Mouse (Mus musculus) lung, adult 18-20 months (tissue): Measurements from ENCODE around the gene Nfat5.

Experiments used
- DNase-seq, 2 experiments: peaks; one replicate each; pipeline ENCODE4 v3.0.0; 2022; ENCODE audit warnings: mixed read lengths in 2 of 2

Gene Nfat5

DNA sequence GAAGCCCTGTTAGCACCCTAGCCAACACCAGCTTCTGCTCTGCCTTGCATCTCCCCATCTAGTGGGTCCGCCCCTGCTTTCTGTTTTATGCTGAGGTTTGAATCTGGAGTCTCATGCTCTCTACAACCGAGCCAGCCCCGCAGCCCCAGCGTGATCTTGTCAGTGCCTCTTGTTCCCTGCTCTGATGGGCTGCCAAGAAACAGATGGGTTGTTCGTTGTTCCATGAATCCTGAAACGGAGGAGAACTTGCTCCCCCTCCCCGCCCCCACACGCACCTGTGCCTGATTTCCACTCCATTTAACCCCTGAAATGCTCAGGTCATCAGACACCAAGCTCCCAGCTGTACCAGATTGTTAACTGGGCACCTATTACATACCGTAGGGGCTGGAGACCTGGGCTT, 106.2 kb downstream of the Nfat5 start:
- no peak for DNase-seq

DNA sequence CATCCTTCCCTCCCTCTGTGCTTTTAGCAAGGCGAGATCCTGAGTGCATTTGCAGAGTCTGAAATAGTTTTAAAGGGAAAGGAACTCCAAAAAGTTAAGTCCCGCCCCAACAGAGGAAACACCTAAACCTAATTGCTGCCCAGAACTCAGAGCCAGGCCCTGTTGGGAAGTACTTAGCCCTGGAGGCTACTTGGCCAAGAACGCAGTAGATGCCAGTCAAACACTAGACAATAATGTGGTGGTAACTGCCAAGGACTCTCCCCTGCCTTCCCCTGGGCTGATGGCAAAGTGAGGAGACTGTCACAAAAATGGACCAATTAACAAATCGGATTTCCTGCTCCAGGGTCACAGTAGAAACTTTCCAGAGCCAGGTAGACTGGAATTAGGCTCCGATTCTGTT, 108.6 kb downstream of the Nfat5 start:
- no peak for DNase-seq

DNA sequence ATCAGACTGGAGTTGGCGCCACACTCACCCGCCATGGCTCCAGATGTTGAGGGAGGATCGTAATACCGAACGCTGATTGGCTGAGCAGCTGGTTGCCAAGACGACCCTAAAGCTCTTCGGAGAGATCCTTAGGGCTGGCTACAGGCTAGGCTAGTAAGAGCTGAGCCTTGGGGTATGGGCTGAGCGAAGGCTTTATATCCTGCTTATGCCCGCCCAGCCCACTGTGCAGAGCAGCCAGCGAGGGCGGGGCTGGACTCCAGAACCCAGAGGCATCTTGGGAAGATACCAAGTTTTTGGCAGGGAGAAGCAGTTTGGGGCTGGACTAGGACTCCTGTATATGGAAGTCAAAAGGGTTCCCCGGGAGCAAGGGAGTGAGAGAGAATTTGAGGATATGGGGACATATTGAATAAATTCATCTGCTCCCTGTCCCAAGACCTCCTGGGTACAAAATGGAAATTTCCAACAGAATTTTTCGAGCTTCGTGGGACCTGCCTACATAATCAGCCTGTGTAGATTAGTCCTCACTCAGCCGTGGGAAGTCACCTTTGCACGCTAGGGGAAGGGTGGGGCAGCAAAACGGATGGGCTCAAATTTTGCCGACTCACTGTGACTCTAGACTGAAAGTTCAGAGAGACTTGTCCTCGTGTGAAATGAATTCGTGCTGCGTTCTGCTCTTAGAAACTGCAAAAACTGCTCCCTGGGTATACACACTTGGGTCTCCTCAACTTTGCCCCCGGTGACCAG, 109.9 kb downstream of the Nfat5 start, which contains the start of gene Nqo1:
Gene Nqo1 (minus strand): TSS at position 169 of the 744 bp plus-strand sequence.
- peak; percentile 79 to 85 for DNase-seq

DNA sequence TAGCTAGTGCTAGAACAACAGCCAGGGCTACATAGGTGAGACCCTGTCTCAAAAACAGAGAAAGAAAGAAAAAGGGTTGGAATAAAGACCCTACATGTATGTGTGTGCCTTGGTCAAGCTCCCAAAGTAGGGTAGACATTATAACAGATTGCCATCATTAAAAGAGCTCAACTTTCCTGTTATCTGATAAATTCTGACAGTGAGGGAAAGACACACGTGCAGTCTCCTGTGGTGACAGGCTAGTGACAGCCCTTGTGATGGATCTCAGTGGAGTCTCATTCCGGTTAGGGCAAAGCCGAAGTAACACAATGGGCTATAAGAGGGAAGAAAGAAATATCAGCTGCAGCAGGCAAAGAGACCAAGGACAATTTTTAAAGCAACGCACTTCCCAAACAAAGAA, 110.8 kb downstream of the Nfat5 start:
- no peak for DNase-seq

DNA sequence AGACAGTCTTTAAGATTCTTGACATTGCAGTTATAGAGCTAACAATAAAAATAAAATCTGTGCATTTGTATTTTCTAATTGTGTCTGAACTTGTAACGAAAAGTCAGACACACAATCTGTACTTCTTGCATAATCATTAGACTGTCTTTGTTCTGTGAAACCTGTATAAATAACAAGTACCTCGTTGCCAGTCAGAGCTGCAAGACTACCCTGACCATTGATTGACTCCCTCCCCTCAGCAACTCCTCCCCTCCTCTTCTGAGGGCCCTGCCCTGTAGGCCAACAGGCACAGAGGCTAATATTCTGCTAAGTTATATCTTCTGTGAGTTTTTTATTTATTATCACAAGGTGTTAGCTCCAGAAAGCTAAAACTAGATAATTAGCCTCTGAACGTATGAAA, 112.7 kb downstream of the Nfat5 start:
- DNase-seq: peak in 1 of 2 experiments; percentile 21

DNA sequence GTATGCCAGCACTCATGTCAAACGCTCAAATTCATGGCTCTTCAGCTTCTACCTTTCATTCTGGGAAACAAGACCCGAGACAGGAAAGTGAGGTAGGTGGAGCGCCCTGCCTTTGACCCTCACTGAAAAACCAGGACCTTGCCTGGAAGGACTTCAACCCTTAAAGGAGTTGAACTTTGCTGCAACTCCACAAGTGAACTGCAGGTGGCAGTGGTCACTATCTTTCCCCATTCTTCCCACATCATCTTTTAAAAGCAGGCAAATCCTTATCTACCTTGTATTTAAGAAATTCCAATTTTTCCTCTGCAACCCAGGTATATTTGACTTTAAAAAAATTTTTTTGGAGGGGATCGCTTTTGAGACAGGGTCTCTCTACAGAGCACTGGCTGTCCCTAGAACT, 118.1 kb downstream of the Nfat5 start:
- DNase-seq: peak in 1 of 2 experiments; percentile 11

DNA sequence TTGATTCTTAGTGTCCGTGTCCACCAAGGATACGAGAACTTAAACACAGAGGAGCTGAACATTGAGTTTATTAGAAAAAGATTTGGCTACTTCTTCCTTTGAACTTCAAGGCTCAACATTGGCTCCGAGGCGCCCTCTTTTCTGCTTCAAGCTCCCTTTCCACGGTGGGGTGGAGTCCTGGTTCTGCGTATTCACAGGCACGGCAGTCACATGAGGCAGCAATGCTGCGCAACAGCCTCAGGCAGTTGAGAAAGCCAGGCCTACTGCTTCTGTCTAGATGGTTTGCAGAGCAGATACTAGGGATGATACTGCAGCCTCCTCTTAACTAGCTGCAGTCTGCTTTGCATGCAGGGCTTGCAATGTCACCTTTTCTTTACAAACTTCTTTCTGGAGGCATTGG, 119.3 kb downstream of the Nfat5 start:
- no peak for DNase-seq

DNA sequence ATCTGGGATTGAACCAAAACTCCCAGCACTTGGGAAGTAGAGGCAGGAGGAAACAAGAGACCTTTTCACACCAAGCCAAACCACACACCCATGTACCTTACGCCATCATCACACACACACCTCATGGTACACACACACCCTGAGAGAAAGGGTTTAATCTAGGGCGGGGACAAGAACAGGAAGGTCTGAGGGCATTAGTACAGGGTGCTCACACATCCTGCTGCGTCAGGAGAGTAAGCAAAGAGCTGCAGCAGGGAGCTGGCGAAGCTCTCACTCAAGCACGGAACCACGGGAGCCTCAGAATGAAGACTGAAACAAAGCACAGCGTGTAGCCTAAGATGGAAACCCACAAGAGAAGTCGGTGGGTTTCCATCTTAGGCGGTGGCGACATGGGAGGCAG, 120.6 kb downstream of the Nfat5 start:
- no peak for DNase-seq

DNA sequence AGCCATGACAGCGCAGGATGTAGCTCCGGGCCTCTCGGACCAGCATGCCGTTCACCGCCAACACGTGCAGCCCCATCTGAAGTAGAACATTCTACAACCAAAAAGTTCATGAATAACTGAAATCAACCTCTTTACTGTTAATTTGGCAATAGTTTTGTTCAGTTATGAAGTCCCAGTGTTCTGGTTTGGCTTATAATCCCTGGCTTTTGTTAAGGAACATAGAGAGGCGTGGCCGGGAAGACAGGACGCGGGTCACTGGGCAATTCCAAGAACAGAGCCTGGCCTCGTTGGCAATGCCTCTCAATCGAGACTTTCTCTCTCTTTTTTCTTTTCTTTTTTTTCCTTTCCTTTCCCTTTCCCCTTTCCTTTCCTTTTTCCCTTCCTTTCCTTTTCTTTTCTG, 123.7 kb downstream of the Nfat5 start:
- no peak for DNase-seq

DNA sequence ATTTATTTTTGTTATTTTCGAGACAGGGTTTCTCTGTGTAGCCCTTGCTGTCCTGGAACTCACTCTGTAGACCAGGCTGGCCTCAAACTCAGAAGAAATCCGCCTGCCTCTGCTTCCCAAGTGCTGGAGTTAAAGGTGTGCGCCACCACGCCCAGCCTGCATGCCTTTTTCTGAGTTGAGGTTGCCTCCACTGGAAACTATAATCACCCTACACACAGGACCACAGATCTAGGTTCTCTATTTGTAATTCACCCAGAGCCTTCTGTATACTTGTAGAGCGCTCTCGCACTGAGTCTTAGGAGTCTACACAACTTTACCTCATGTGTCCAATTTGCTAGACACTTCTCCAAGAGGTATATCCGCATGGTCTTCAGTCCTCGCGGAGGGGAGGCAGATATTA, 130.9 kb downstream of the Nfat5 start:
- no peak for DNase-seq

DNA sequence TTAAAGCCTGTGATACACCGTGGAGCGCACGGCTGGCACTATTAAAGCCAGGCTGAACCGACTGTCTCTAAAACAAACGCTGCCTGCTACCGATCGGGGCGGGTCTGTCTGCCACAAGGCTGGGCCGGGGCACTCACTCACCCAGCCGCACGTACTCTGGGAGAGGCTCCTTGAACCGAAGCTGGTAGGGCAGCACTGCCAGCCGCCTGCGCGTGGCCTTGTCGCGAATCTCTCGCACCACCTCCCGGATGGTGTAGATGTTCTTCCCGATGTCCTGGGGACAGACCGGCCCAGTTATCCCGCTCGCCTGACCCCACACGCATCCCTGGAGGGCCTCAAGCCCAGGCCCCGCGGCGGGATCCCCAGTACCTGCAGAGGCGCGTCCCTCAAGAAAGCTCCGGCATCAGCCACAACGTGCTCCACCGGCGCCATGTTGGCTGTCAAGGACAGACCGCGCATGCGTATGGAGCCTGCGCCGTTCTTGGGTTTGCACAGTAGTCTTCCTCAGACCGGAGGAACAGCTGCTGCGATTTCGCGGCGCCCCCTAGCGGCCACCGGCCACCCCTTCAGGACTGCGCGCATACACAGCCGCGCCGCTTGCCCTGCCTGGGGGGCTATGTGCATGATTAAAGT, 131.4 kb downstream of the Nfat5 start, which contains the start of gene Nob1:
Gene Nob1 (minus strand): TSS at position 455 of the 633 bp plus-strand sequence.
- peak; percentile 95 to 97 for DNase-seq

DNA sequence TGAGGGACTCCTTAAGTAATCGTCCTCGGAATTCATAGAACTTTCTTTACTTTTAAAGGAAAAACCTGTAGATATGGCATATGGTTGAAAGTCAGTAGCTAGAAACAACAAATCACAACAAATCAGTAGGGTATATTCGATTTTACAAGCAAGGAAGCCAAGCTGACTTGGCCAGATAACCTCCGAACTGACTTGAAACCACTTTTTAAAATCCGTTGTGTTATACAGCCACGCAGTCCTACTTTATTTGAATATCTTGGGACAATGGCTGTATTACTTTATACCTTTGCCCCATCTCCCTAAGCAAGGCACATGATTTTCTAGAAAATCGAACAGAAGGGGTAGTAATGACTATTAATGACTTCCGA, 131.9 kb downstream of the Nfat5 start:
- no peak for DNase-seq
